Mouse (Mus musculus) testis, adult 2 months (tissue): ENCODE measurements at regions not wholly inside any gene's neighbourhood (a gene's known extent, or its start where the extent isn't known, plus 50 kb on each side); places are given as distances from the start of the nearest gene placed in this dataset.

ENCODE experiments used
- CTCF ChIP-seq: fragments of 200-500 bp; IDR thresholded peaks from 2 replicates; pipeline ENCODE4 v1.5.1; 2012; ENCODE audit warnings: low read depth, mild to moderate bottlenecking, inconsistent platforms, low read length, moderate library complexity; ENCODE audit not compliant: control insufficient read depth, insufficient read depth, insufficient replicate concordance
- POLR2A ChIP-seq: fragments of 200-500 bp; IDR thresholded peaks from 2 replicates; pipeline ENCODE4 v1.6.1; 2012; ENCODE audit warnings: low read depth, mild to moderate bottlenecking, inconsistent platforms, low read length, moderate library complexity; ENCODE audit not compliant: control insufficient read depth

GRCm38 (mm10) chr13:44594645-44595044, 134.6 kb upstream of the Jarid2 start:
- TF ChIP-seq POLR2A (no peak), CTCF (no peak)
